Mouse (Mus musculus) kidney, adult 2 months (tissue): Measurements from ENCODE around the gene Fbxo41.

Source experiments
- CTCF ChIP-seq: fragments of 200-500 bp; conservative IDR thresholded peaks from 2 replicates; pipeline ENCODE4 v1.5.1; 2011; ENCODE audit warnings: low read depth, mild to moderate bottlenecking, control low read depth, low read length, moderate library complexity, mixed read lengths; ENCODE audit not compliant: insufficient read depth, insufficient read length
- POLR2A ChIP-seq: fragments of 200-500 bp; IDR thresholded peaks from one replicate; pipeline ENCODE4 v1.6.1; 2011; ENCODE audit warnings: low read depth, low read length, control low read depth

DNA sequence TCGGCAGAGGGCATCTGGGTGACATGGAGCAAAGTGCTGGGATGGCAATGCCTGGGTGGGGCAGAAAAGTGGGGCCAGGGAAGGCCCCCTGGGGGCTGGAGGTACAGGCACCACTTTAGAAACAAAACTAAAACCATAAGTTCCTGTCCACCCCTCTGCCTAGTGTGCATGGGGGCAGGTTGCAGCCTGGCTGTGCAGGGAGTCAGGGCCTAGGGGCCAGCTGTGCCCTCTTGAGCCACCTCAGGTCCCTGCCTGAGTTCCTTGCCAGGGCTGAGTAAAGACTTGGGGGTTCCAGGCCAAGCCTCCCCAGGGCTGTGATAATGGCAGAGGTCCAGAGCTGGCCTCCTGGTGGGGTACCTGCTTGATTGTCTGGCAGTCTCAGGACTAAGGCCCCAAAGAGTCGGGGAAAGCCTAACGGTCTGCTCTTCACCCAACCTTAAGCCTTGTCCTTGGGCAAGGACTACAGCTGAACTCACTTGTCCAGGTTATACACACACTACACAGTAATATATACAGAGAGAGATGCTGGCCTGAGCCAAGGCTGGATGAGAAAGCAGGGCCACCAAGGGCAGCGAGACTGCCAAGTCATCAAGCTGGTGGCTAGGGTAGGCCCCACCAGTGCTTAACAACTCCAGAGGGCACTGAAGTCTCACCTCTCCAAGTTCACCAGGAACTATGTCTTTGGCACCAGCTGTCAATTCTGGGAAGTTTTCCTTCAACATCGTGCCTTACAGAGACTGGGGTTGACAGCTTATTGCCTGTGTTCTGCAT lies 32.9 kb downstream of the Fbxo41 start:
- no peak for TF ChIP-seq CTCF
- no peak for TF ChIP-seq POLR2A
